Mouse (Mus musculus) liver, embryonic 16.5 days (tissue): ENCODE results near the gene Abl1. TPM values are rescaled to one million over a fixed set of nuclear protein-coding genes. Genes with fewer than 3 reads are reported as not detected.
A peak's percentile ranks its signal among the peaks of the same experiment; 100 is the strongest.

ENCODE experiments used
- ATAC-seq: fragments of 200-750 bp; cut with Nextera tagmentation; 2 replicates; pipeline ENCODE4 v1.8.0; 2017; ENCODE audit warnings: low read depth, mild to moderate bottlenecking, moderate number of reproducible peaks, moderate library complexity
- H3K27ac ChIP-seq: fragments of 300-500 bp; sonication (generic); 2 replicates; pipeline ENCODE4 v1.5.1; 2014; ENCODE audit warnings: mild to moderate bottlenecking, low read length
- H3K27me3 ChIP-seq: fragments of 300-500 bp; sonication (generic); 2 replicates; pipeline ENCODE4 v1.6.1; 2014; ENCODE audit warnings: low read depth, low read length, mixed read lengths; ENCODE audit not compliant: control insufficient read depth, insufficient read depth
- H3K36me3 ChIP-seq: fragments of 300-500 bp; sonication (generic); 2 replicates; pipeline ENCODE4 v1.6.1; 2014; ENCODE audit warnings: mild to moderate bottlenecking; ENCODE audit not compliant: control insufficient read depth, insufficient read depth
- H3K4me1 ChIP-seq: fragments of 300-500 bp; sonication (generic); 2 replicates; pipeline ENCODE4 v1.6.1; 2014; ENCODE audit warnings: low read depth, low read length, mixed read lengths; ENCODE audit not compliant: control insufficient read depth
- H3K4me2 ChIP-seq: fragments of 300-500 bp; sonication (generic); 2 replicates; pipeline ENCODE4 v1.6.1; 2014; ENCODE audit warnings: low read depth, low read length, mixed read lengths
- H3K4me3 ChIP-seq: fragments of 300-500 bp; sonication (generic); 2 replicates; pipeline ENCODE4 v1.5.1; 2014; ENCODE audit warnings: low read depth, mild to moderate bottlenecking, low read length
- H3K9ac ChIP-seq: fragments of 300-500 bp; sonication (generic); 2 replicates; pipeline ENCODE4 v1.6.1; 2014; ENCODE audit warnings: low read depth, low read length
- H3K9me3 ChIP-seq: fragments of 300-500 bp; sonication (generic); replicated peaks from 2 replicates; pipeline ENCODE4 v1.6.1; 2016; ENCODE audit warnings: low read length; ENCODE audit not compliant: control insufficient read depth
- WGBS: fragments of 180-500 bp; shearing (Covaris S2); extraction: QIAGEN DNeasy Blood & Tissue Kit; methylation state at CpG from one replicate; pipeline ENCODE4 v1.1.7; 2014; ENCODE audit not compliant: insufficient replicate concordance; 5-methylcytosine and 5-hydroxymethylcytosine counted together
- polyA plus RNA-seq: library from polyadenylated mRNA; unstranded; fragments of >200 nt; fragmentation: Nextera tagmentation; extraction: Ambion mirVana; gene quantifications from 2 replicates; pipeline ENCODE4 v1.2.1, GENCODE M21; 2015

The Abl1 gene
- polyA plus RNA-seq, 1 experiment from 2014 or later: 6.7 TPM

GRCm38 (mm10) chr2:31749046-31749709 is 61.0 kb downstream of the Abl1 start:
- ATAC-seq: no peak
- H3K36me3 ChIP-seq: no peaks in the 10 kb centered on the region
- no peaks in the 10 kb centered on the region for H3K27me3 ChIP-seq
- WGBS: 51% methylated on average over 10 of the region's 10 CpGs
- H3K4me3 ChIP-seq: no peak overlapping the region
- no peak overlapping the region for H3K4me2 ChIP-seq
- H3K9me3 ChIP-seq: no peaks in the 10 kb centered on the region
- H3K9ac ChIP-seq: no peak overlapping the region
- H3K4me1 ChIP-seq: peaks cover 6% of the 10 kb centered on the region
- no peak overlapping the region for H3K27ac ChIP-seq

- WGBS: 67% methylated on average over 5 of the region's 5 CpGs
These were observed 62.0 kb downstream of the Abl1 start for GRCm38 (mm10) chr2:31750133-31750532.

GRCm38 (mm10) chr2:31757472-31757871 is 69.3 kb downstream of the Abl1 start:
- Histone ChIP-seq H3K9me3 (no peaks in the 10 kb centered on the region), H3K27ac (no peak overlapping the region), H3K4me1 (peaks cover 21% of the 10 kb centered on the region), H3K4me3 (no peak overlapping the region), H3K36me3 (no peaks in the 10 kb centered on the region), H3K4me2 (no peak overlapping the region), H3K27me3 (no peaks in the 10 kb centered on the region), H3K9ac (no peak overlapping the region)
- no peak for ATAC-seq

More at GRCm38 (mm10) chr2:31750133-31750532, 62.0 kb downstream of the Abl1 start:
- Histone ChIP-seq H3K27ac (no peak overlapping the region), H3K4me3 (no peak overlapping the region), H3K27me3 (no peaks in the 10 kb centered on the region), H3K36me3 (no peaks in the 10 kb centered on the region), H3K4me1 (peaks cover 6% of the 10 kb centered on the region), H3K4me2 (no peak overlapping the region), H3K9ac (no peak overlapping the region), H3K9me3 (no peaks in the 10 kb centered on the region)
- ATAC-seq: no peak

GRCm38 (mm10) chr2:31758966-31759365 is 70.8 kb downstream of the Abl1 start:
- Histone ChIP-seq H3K9me3 (no peaks in the 10 kb centered on the region), H3K36me3 (no peaks in the 10 kb centered on the region), H3K4me3 (no peak overlapping the region), H3K4me2 (peak overlapping the region; percentile 83; the same call in 1 of the 2 replicates), H3K27me3 (no peaks in the 10 kb centered on the region), H3K4me1 (peaks cover 21% of the 10 kb centered on the region), H3K9ac (no peak overlapping the region), H3K27ac (no peak overlapping the region)
- WGBS: 76% methylated on average over 5 of the region's 5 CpGs
- no peak for ATAC-seq

GRCm38 (mm10) chr2:31759751-31760460 is 71.7 kb downstream of the Abl1 start:
- H3K36me3 ChIP-seq: no peaks in the 10 kb centered on the region
- no peaks in the 10 kb centered on the region for H3K9me3 ChIP-seq
- ATAC-seq: peak; percentile 95
- H3K4me2 ChIP-seq: peak overlapping the region; percentile 83
- under 1% methylated on average over 41 of the region's 42 CpGs for WGBS
- H3K4me3 ChIP-seq: peak overlapping the region; percentile 72
- peaks cover 21% of the 10 kb centered on the region for H3K4me1 ChIP-seq
- H3K9ac ChIP-seq: peak overlapping the region; percentile 86
- no peaks in the 10 kb centered on the region for H3K27me3 ChIP-seq
- peak overlapping the region; percentile 60 for H3K27ac ChIP-seq

- Histone ChIP-seq H3K27ac (peak overlapping the region; percentile 60), H3K27me3 (no peaks in the 10 kb centered on the region), H3K9ac (peak overlapping the region; percentile 86), H3K4me1 (peaks cover 22% of the 10 kb centered on the region), H3K36me3 (no peaks in the 10 kb centered on the region), H3K4me2 (peak overlapping the region; percentile 83), H3K9me3 (no peaks in the 10 kb centered on the region), H3K4me3 (peak overlapping the region; percentile 72)
- ATAC-seq: no peak
- 4% methylated on average over 1 of the region's 1 CpGs for WGBS
These were observed 72.3 kb downstream of the Abl1 start for GRCm38 (mm10) chr2:31760486-31760885.

GRCm38 (mm10) chr2:31761115-31761531 is 72.9 kb downstream of the Abl1 start:
- ATAC-seq: no peak
- peak overlapping the region; percentile 83 for H3K4me2 ChIP-seq
- peak overlapping the region; percentile 72 for H3K4me3 ChIP-seq
- peak overlapping the region; percentile 25 for H3K27ac ChIP-seq
- peak overlapping the region; percentile 86 for H3K9ac ChIP-seq
- no peaks in the 10 kb centered on the region for H3K9me3 ChIP-seq
- no peaks in the 10 kb centered on the region for H3K27me3 ChIP-seq
- H3K36me3 ChIP-seq: no peaks in the 10 kb centered on the region
- peaks cover 29% of the 10 kb centered on the region for H3K4me1 ChIP-seq
- 24% methylated on average over 7 of the region's 7 CpGs for WGBS

- H3K27ac ChIP-seq: peak overlapping the region; percentile 25
- H3K36me3 ChIP-seq: no peaks in the 10 kb centered on the region
- peak overlapping the region; percentile 72 for H3K4me3 ChIP-seq
- WGBS: 34% methylated on average over 4 of the region's 4 CpGs
- H3K9me3 ChIP-seq: no peaks in the 10 kb centered on the region
- H3K9ac ChIP-seq: peak overlapping the region; percentile 86; the same call in 1 of the 2 replicates
- no peak for ATAC-seq
- peaks cover 29% of the 10 kb centered on the region for H3K4me1 ChIP-seq
- H3K27me3 ChIP-seq: no peaks in the 10 kb centered on the region
- peak overlapping the region; percentile 83 for H3K4me2 ChIP-seq
These were observed 73.4 kb downstream of the Abl1 start for GRCm38 (mm10) chr2:31761585-31761984.

- WGBS: 64% methylated on average over 3 of the region's 3 CpGs
- H3K9ac ChIP-seq: no peak overlapping the region
- no peak for ATAC-seq
These were observed 74.0 kb downstream of the Abl1 start for GRCm38 (mm10) chr2:31762155-31762554.

More at GRCm38 (mm10) chr2:31762155-31762554, 74.0 kb downstream of the Abl1 start:
- H3K4me2 ChIP-seq: peak overlapping the region; percentile 83; the same call in 1 of the 2 replicates
- peaks cover 29% of the 10 kb centered on the region for H3K4me1 ChIP-seq
- no peaks in the 10 kb centered on the region for H3K27me3 ChIP-seq
- H3K4me3 ChIP-seq: no peak overlapping the region
- no peaks in the 10 kb centered on the region for H3K36me3 ChIP-seq
- H3K9me3 ChIP-seq: no peaks in the 10 kb centered on the region
- no peak overlapping the region for H3K27ac ChIP-seq
